Mouse (Mus musculus): ENCODE data around the gene BC048403. TPM values are rescaled to one million over a fixed set of nuclear protein-coding genes. Genes with fewer than 3 reads are reported as not detected.
"Not testable (repeated sequence)": the region's sequence is repeated elsewhere in the genome, so short reads cannot be mapped to it uniquely, and the experiment has no call there.

BC048403 gene
- polyA plus RNA-seq, 1 experiment from 2014 or later = 2.0 TPM

DNA sequence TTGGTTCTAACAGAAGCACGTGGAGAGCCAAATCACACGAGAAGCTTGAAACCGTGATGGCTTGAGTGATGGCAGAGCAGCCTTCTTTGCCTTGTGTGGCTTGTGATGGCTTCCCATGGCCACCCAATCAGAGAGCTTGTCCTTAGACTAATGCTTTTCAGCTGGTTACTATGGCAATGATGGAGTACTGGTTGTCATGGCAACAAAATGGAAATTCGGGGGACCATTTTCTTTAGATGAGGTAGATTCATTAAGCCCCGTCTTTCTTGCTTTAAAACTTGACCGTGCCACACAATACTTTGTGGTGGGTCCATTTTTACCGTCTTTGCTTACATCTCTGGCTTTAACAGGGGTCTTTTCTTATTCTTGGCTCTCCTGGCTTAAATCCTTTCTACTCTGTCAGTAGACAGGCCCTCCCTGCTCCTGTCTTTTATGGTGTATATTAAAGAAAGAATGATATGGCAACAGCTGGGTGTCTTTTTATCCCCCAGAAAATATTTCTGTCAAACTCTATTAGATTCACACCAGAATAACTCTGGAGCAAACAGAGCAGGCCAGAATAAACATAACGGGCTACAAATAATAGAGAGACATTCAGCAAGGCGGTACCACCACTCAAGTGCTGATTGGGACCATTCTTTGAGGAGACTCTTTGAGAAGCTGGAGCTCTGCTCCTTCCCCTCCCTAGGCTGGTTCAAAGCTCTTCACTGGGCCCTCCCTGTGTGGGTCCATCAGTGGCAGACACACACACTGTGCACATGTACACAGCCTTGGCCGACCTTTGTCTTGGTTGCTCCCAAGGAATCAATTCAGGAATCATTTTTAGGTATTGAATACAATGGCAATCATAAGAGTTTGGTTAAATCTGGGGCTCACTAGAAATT is 25.7 kb downstream of the BC048403 start:
- Histone ChIP-seq H3K4me1 (ENCODE audit: control insufficient read depth, insufficient read depth, low read length) (peaks cover 5% of the 10 kb centered on the region; the same call in 1 of the 2 replicates), H3K4me2 (ENCODE audit: low read length) (peak overlapping the region; percentile 23; the same call in 1 of the 2 replicates), H3K36me3 (ENCODE audit: control insufficient read depth, insufficient read depth, low read length) (no peaks in the 10 kb centered on the region), H3K4me3 (ENCODE audit: low read depth, low read length) (no peak overlapping the region), H3K27ac (ENCODE audit: low read depth, low read length) (peak overlapping the region; percentile 53; the same call in 1 of the 2 replicates), H3K9ac (ENCODE audit: low read length) (no peak overlapping the region), H3K9me3 (replicated peaks; ENCODE audit: control insufficient read depth, low read length) (no peaks in the 10 kb centered on the region), H3K27me3 (replicated peaks; ENCODE audit: control insufficient read depth, insufficient read depth, low read length) (no peaks in the 10 kb centered on the region)
- ATAC-seq (peak; percentile 97), DNase-seq (ENCODE audit: low spot score) (peak; percentile 96)
- WGBS = 23% methylated on average over 10 of the region's 10 CpGs

DNA sequence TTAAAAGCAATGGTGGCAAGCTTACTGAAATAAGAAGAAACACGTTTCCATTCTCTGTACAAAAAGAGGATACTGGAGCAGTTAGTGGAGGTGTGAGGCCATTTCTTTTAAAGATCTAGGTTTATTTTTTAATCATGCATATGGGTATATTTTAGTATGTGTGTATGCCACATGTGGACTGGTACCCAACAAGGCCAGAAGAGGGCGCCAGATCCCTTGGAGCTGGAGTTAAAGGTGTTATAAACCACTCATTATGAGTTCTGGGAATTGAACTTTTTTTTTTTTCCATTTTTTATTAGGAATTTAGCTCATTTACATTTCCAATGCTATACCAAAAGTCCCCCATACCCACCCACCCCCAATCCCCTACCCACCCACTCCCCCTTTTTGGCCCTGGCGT is 27.6 kb downstream of the BC048403 start:
- ATAC-seq; H3K4me1 ChIP-seq (ENCODE audit: control insufficient read depth, insufficient read depth, low read length); H3K27me3 ChIP-seq (replicated peaks; ENCODE audit: control insufficient read depth, insufficient read depth, low read length); H3K9me3 ChIP-seq (replicated peaks; ENCODE audit: control insufficient read depth, low read length); H3K9ac ChIP-seq (ENCODE audit: low read length); H3K27ac ChIP-seq (ENCODE audit: low read depth, low read length); H3K4me2 ChIP-seq (ENCODE audit: low read length); H3K4me3 ChIP-seq (ENCODE audit: low read depth, low read length); H3K36me3 ChIP-seq (ENCODE audit: control insufficient read depth, insufficient read depth, low read length): not testable (repeated sequence)
- WGBS = 85% methylated on average over 3 of the region's 3 CpGs
- DNase-seq (ENCODE audit: low spot score) = peak; percentile 28

DNA sequence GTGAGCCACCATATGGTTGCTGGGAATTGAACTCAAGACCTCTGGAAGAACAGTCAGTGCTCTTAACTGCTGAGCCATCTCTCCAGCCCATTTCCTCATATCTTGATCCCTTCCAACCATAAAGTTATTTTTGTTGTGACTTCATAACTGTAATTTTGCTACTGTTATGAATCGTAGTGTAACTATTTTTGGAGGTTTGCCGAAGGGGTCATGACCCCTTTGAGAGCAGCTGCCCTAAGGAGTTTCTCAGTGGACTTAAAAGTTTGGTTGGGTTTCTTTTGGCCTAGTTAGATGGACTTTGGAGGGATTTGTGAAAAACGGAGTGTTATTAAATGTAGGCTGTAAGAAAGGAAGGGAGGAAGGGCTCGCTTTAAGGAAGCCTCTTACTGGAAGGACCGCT is 30.0 kb downstream of the BC048403 start:
- WGBS = 95% methylated on average over 5 of the region's 5 CpGs
- Histone ChIP-seq H3K4me2 (ENCODE audit: low read length) (no peak overlapping the region), H3K4me1 (ENCODE audit: control insufficient read depth, insufficient read depth, low read length) (peaks cover 5% of the 10 kb centered on the region; the same call in 1 of the 2 replicates), H3K36me3 (ENCODE audit: control insufficient read depth, insufficient read depth, low read length) (no peaks in the 10 kb centered on the region), H3K9ac (ENCODE audit: low read length) (no peak overlapping the region), H3K27ac (ENCODE audit: low read depth, low read length) (no peak overlapping the region), H3K27me3 (replicated peaks; ENCODE audit: control insufficient read depth, insufficient read depth, low read length) (no peaks in the 10 kb centered on the region), H3K9me3 (replicated peaks; ENCODE audit: control insufficient read depth, low read length) (no peaks in the 10 kb centered on the region), H3K4me3 (ENCODE audit: low read depth, low read length) (no peak overlapping the region)
- DNase-seq (ENCODE audit: low spot score) = no peak
- no peak for ATAC-seq

DNA sequence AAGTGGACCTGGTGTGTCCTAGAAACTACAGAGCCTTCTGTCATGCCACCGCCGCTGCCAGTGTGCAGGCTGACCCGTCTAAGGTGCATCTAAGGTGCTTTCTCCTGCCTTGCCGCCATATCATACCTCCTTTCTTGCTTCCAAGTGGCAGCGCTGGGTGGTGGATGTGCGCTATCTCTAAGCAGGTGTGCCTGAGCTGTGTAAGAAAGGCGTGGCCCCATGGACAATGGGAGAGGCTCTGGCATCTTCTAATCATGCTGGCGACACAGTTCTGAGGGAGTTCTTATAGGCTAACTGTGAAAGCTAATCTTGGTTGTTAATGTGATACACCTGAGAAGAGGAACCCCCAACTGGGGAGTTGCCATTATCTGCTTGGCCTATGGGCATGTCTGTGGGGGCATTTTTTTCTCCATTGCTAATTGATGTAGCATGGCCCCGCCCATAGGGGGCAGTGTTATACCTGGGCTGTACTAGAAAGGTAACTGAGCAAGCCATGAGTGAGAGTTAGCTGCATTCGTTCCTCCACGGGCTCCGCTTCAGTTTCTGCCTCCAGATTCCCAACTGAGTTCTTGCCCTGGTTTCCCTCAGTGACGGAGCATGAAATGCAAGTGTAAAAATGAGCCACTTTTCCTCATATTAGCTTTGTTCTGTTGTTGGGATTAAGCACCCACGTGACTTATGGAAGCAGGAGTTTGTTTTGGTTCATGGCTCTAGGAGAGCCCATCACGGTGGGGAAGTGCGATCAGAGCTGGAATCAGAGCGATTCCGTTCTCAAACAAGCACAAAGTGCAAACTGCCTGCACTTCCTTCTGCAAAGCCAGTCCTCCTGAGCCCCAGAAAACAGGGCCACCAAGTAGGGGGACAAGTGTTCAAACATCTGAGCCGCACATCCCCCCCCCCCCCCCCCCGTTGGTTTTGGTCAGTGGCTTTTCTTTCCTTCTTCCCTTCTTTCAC is 31.2 kb downstream of the BC048403 start:
- no peaks in the 10 kb centered on the region for H3K27me3 ChIP-seq (replicated peaks; ENCODE audit: control insufficient read depth, insufficient read depth, low read length)
- WGBS = 44% methylated on average over 20 of the region's 20 CpGs
- H3K4me3 ChIP-seq (ENCODE audit: low read depth, low read length) = no peak overlapping the region
- peak; percentile 41 for DNase-seq (ENCODE audit: low spot score)
- 0 out of 2 replicates have a peak overlapping the region, but pooled peaks have one; percentile 16 for H3K4me2 ChIP-seq (ENCODE audit: low read length)
- H3K36me3 ChIP-seq (ENCODE audit: control insufficient read depth, insufficient read depth, low read length) = no peaks in the 10 kb centered on the region
- H3K9me3 ChIP-seq (replicated peaks; ENCODE audit: control insufficient read depth, low read length) = no peaks in the 10 kb centered on the region
- ATAC-seq = no peak; the same call in 1 of the 2 replicates
- H3K9ac ChIP-seq (ENCODE audit: low read length) = no peak overlapping the region
- no peak overlapping the region for H3K27ac ChIP-seq (ENCODE audit: low read depth, low read length)
- H3K4me1 ChIP-seq (ENCODE audit: control insufficient read depth, insufficient read depth, low read length) = no peaks in the 10 kb centered on the region; the same call in 1 of the 2 replicates

DNA sequence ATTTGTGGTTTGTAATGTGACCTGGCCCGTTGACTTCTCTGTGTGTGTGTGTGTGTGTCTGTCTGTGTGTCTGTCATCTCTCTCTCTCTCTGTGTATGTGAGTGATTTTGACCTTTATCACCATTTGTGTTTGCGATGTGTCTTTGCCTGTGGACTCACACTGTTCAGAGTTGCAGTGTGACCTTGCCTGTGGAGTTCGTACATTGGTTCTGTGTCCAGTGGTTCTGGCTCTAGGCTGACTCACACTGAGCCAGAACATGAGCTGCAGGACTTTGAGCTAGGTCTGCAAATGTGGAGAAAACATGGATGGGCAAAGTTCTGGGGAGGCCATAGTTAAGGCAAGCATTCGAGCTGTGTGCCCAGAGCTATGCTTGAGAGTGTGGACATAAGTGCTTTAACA is 34.1 kb downstream of the BC048403 start:
- H3K4me1 ChIP-seq (ENCODE audit: control insufficient read depth, insufficient read depth, low read length) = no peaks in the 10 kb centered on the region; the same call in 1 of the 2 replicates
- no peak for ATAC-seq
- no peak overlapping the region for H3K4me2 ChIP-seq (ENCODE audit: low read length)
- WGBS = 86% methylated on average over 4 of the region's 4 CpGs
- no peak for DNase-seq (ENCODE audit: low spot score)
- H3K36me3 ChIP-seq (ENCODE audit: control insufficient read depth, insufficient read depth, low read length) = no peaks in the 10 kb centered on the region
- H3K9me3 ChIP-seq (replicated peaks; ENCODE audit: control insufficient read depth, low read length) = no peaks in the 10 kb centered on the region
- H3K27me3 ChIP-seq (replicated peaks; ENCODE audit: control insufficient read depth, insufficient read depth, low read length) = no peaks in the 10 kb centered on the region
- H3K9ac ChIP-seq (ENCODE audit: low read length) = no peak overlapping the region
- no peak overlapping the region for H3K27ac ChIP-seq (ENCODE audit: low read depth, low read length)
- no peak overlapping the region for H3K4me3 ChIP-seq (ENCODE audit: low read depth, low read length)

DNA sequence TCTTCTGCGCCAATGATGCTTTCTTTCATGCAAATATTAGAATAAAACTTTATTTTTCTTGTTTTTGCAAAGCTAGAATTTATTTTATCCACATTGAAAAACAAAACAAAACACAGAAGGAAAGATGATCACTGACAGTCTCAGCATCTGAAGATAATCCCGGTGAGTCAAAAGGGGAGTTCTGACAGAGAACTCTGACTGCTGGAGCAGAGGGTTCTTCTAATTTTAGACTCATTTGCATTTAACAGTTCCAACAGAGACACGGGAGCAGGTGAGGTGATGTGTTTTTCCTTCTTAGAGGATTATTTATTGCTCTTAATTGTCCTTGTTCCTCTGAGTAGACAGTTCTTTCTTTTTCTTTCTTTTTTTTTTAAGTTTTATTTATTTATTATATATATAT is 36.3 kb downstream of the BC048403 start:
- H3K4me2 ChIP-seq (ENCODE audit: low read length) = no peak overlapping the region
- H3K27me3 ChIP-seq (replicated peaks; ENCODE audit: control insufficient read depth, insufficient read depth, low read length) = no peaks in the 10 kb centered on the region
- H3K4me1 ChIP-seq (ENCODE audit: control insufficient read depth, insufficient read depth, low read length) = no peaks in the 10 kb centered on the region; the same call in 1 of the 2 replicates
- H3K27ac ChIP-seq (ENCODE audit: low read depth, low read length) = no peak overlapping the region
- H3K4me3 ChIP-seq (ENCODE audit: low read depth, low read length) = no peak overlapping the region
- WGBS = 55% methylated on average over 3 of the region's 3 CpGs
- H3K9me3 ChIP-seq (replicated peaks; ENCODE audit: control insufficient read depth, low read length) = no peaks in the 10 kb centered on the region
- H3K9ac ChIP-seq (ENCODE audit: low read length) = no peak overlapping the region
- no peak for ATAC-seq
- DNase-seq (ENCODE audit: low spot score) = no peak
- no peaks in the 10 kb centered on the region for H3K36me3 ChIP-seq (ENCODE audit: control insufficient read depth, insufficient read depth, low read length)

DNA sequence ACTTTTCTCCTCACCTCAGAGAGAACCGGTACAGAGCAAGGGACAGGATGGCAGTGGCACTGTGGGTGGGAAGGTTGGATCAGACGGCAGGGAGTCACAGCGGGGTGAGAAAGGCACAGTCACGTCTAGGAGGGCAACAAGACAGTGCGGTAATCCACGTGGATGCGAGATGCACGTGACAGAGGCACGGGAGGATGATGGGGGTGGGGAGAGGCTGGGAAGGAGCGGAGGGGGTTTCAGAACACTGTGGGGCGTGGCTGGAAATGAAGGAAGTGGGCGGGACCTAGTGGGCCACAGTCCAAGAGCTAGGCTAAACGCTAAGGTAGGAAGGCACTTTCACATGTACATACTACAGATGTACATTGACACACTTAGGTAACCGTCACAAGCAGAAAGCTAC is 41.4 kb downstream of the BC048403 start:
- ATAC-seq = no peak

DNA sequence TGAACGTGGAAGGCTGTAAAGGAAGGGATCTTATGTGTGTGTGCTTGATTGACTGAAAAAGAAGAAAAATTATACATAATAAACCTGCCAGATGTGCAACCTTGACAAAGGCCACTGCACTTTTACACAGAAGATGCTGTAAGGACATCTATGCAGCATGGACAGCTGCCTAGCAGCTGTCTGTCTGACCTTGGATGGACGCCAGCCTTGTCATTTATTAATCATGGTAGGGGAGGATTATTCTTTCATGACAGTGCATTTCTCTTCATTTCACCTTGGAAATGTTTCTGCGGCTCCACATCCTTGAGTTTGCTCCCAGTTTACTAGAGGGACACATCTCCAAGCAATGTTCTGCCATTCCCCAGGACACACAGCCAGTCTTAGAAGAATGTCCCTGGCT is 48.8 kb downstream of the BC048403 start:
- no peak for DNase-seq (ENCODE audit: low spot score)
- Histone ChIP-seq H3K9ac (ENCODE audit: low read length) (no peak overlapping the region), H3K36me3 (ENCODE audit: control insufficient read depth, insufficient read depth, low read length) (peaks cover 30% of the 10 kb centered on the region), H3K27ac (ENCODE audit: low read depth, low read length) (no peak overlapping the region), H3K4me1 (ENCODE audit: control insufficient read depth, insufficient read depth, low read length) (peaks cover 5% of the 10 kb centered on the region), H3K4me3 (ENCODE audit: low read depth, low read length) (no peak overlapping the region), H3K27me3 (replicated peaks; ENCODE audit: control insufficient read depth, insufficient read depth, low read length) (no peaks in the 10 kb centered on the region), H3K4me2 (ENCODE audit: low read length) (no peak overlapping the region), H3K9me3 (replicated peaks; ENCODE audit: control insufficient read depth, low read length) (peaks cover 1% of the 10 kb centered on the region; the same call in 1 of the 2 replicates)
- no peak for ATAC-seq
- 89% methylated on average over 3 of the region's 3 CpGs for WGBS

More for the DNA sequence above, 41.4 kb downstream of the BC048403 start:
- H3K9me3 ChIP-seq (replicated peaks; ENCODE audit: control insufficient read depth, low read length) = peaks cover 2% of the 10 kb centered on the region; the same call in 1 of the 2 replicates
- no peak overlapping the region for H3K4me3 ChIP-seq (ENCODE audit: low read depth, low read length)
- no peak overlapping the region for H3K4me2 ChIP-seq (ENCODE audit: low read length)
- no peaks in the 10 kb centered on the region for H3K4me1 ChIP-seq (ENCODE audit: control insufficient read depth, insufficient read depth, low read length)
- WGBS = 57% methylated on average over 14 of the region's 14 CpGs
- no peak for DNase-seq (ENCODE audit: low spot score)
- H3K36me3 ChIP-seq (ENCODE audit: control insufficient read depth, insufficient read depth, low read length) = peaks cover 29% of the 10 kb centered on the region
- H3K27me3 ChIP-seq (replicated peaks; ENCODE audit: control insufficient read depth, insufficient read depth, low read length) = no peaks in the 10 kb centered on the region
- no peak overlapping the region for H3K27ac ChIP-seq (ENCODE audit: low read depth, low read length)
- no peak overlapping the region for H3K9ac ChIP-seq (ENCODE audit: low read length)
